Mouse (Mus musculus): ENCODE data around the gene 4930404H24Rik. TPM values are rescaled to one million over a fixed set of nuclear protein-coding genes. Genes with fewer than 3 reads are reported as not detected.

Gene 4930404H24Rik
- polyA plus RNA-seq, 1 experiment from 2014 or later, result not detected

Other genes starting within 250 kb of the 4930404H24Rik start
- 2.7 and 2.9 TPM in 2 replicates for gene Kif3b, start 201.4 kb upstream of the 4930404H24Rik start, polyA plus RNA-seq (2016; fragmentation: Nextera tagmentation; extraction: Ambion mirVana)
- gene Asxl1, start 147.0 kb upstream of the 4930404H24Rik start, polyA plus RNA-seq (2016; fragmentation: Nextera tagmentation; extraction: Ambion mirVana), result 12.2 and 12.5 TPM in 2 replicates
- 9.3 and 9.8 TPM in 2 replicates for gene Nol4l, start 37.2 kb downstream of the 4930404H24Rik start, polyA plus RNA-seq (2016; fragmentation: Nextera tagmentation; extraction: Ambion mirVana)
- gene Commd7, start 140.0 kb downstream of the 4930404H24Rik start, polyA plus RNA-seq (2016; fragmentation: Nextera tagmentation; extraction: Ambion mirVana), result 44.0 and 45.7 TPM in 2 replicates
- gene Dnmt3b, start 156.7 kb downstream of the 4930404H24Rik start, polyA plus RNA-seq (2016; fragmentation: Nextera tagmentation; extraction: Ambion mirVana), result 16.6 and 17.1 TPM in 2 replicates
- 0.42 and 0.58 TPM in 2 replicates for gene Dnmt3c, start 203.9 kb downstream of the 4930404H24Rik start, polyA plus RNA-seq (2016; fragmentation: Nextera tagmentation; extraction: Ambion mirVana)
- gene Mapre1, start 248.5 kb downstream of the 4930404H24Rik start, polyA plus RNA-seq (2016; fragmentation: Nextera tagmentation; extraction: Ambion mirVana), result 199 and 200 TPM in 2 replicates